Mouse (Mus musculus) naive thymus-derived CD4-positive, alpha-beta T cell, adult 2 months (primary cell): ENCODE measurements around the gene Mcat.

Source experiments
- DNase-seq: peaks from one replicate; pipeline ENCODE4 v3.0.0-alpha.2; 2011; ENCODE audit warnings: low read depth

Gene Mcat

GRCm38 (mm10) chr15:83535890-83536231, 27.7 kb downstream of the Mcat start:
- no peak for DNase-seq

- no peak for DNase-seq
Observed at GRCm38 (mm10) chr15:83534960-83535889, 28.4 kb downstream of the Mcat start.

GRCm38 (mm10) chr15:83532606-83533005, 31.0 kb downstream of the Mcat start:
- DNase-seq: no peak

GRCm38 (mm10) chr15:83531961-83532469, 31.6 kb downstream of the Mcat start:
- no peak for DNase-seq

DNA sequence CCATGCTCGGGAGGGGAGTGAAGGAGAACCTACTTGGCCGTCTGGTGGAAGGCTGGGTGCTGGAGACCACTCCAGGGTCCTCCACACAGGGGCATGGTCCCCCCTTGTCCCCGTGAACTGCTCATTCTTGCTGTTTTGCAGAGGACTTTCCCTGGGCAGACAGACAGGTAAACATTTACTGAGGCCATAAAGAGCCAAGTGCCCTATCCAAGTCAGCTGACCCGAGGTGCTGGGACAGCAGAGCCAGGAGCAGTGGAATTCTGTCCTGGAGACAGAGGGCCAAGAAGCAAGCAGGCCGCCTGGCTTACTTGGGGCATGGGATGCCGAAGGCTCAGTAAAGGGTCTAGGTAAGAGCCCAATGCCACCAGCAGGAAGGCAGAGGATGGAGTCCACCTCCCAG, 32.9 kb downstream of the Mcat start:
- DNase-seq: no peak

DNA sequence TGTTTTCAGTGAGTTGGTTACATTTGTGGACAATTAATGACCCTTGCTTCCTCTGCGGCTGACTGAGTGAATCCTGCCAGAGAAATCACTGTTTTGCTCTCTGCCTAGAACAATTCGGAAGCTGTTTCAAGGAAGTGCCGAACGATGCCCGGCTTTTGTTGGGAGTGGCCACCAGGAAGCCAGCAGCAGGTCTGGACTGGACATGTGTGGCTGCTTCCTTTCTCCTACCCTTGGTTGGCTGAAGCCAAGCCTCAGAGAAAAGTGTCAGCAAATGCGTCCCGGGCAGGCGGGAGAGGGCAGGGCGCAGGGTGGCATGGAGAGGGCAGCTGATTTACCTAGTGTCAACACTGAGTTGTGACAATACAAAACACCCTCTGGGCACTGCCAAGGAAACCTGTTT, 33.4 kb downstream of the Mcat start:
- DNase-seq: no peak

DNA sequence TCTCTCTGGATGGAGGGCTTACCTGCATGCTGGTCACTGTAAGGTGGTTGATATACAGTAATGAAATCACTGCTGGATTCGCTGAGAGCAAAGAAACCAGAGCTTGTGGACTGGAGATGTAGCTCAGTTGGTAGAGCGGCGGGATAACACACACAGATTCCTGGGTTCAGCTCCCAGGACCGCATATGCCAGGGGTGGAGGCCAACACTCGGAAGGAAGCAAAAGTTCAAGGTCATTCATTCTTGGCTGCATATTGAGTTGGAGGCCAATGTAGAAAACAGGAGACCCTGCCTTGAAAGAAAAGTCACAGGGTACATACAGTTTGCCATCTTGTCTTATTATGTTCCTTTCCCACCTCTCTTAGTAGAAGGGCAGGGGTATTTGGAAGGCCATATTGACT, 33.8 kb downstream of the Mcat start:
- no peak for DNase-seq

- DNase-seq: no peak
Observed at GRCm38 (mm10) chr15:83528892-83529291, 34.7 kb downstream of the Mcat start.

GRCm38 (mm10) chr15:83527747-83528146, 35.8 kb downstream of the Mcat start:
- no peak for DNase-seq

GRCm38 (mm10) chr15:83527092-83527437, 36.5 kb downstream of the Mcat start:
- no peak for DNase-seq

- DNase-seq: peak; percentile 70
Observed at GRCm38 (mm10) chr15:83526424-83527091, 37.0 kb downstream of the Mcat start, which contains the start of gene Bik. Gene Bik (plus strand): TSS chr15:83526862.

DNA sequence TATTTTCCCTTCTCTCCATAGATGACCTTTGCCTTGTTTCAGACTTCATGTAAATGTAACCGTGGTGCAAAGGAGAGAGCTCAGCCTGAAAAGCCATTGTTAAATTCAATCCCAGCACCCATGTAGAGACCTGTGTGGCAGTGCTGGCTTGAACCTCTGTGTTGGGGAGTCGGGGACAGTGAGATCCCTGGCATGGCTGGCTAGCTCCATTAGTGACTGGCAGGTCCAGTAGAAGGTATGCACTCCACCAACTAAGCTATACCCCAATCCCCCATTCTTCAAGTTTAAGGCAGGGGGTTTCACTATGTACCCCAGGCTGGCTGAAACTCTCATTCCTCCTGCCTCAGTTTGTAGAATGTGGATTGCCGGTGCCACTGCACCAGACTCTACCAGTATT, 39.3 kb downstream of the Mcat start:
- no peak for DNase-seq

DNA sequence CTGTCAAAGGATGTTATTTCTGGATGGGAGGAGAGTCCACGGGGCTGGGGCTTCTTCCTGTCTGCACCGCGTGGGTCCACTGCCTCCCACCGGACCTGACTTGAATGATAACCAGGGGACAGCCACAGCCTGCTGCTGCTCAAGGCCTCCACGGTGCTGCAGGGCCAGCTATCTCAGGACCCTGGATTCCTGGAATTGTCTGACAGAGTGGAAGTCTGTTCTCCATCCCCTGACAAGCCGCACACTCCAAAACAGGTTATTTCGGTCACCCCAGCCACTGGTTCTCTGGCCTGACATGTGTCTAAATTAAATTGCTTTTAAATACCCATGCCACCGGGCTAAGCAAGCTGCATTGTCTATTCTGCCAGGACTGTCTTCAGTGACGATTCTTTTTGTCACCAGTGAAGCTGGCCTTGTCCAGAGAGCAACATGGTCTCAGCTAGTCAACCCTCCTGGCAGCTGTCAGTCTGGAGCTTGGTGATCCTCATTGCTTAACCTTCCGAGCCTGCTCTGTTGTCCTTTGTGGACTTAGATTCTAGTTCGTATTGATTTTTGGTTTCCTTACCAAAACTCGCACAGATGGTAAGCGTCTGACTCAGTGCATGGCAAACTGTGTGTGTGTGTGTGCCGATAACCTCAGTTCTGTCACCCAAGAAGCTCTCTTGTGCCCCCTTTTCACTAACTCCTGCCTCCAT, 39.8 kb downstream of the Mcat start:
- no peak for DNase-seq

GRCm38 (mm10) chr15:83523196-83523595, 40.4 kb downstream of the Mcat start:
- DNase-seq: no peak

DNA sequence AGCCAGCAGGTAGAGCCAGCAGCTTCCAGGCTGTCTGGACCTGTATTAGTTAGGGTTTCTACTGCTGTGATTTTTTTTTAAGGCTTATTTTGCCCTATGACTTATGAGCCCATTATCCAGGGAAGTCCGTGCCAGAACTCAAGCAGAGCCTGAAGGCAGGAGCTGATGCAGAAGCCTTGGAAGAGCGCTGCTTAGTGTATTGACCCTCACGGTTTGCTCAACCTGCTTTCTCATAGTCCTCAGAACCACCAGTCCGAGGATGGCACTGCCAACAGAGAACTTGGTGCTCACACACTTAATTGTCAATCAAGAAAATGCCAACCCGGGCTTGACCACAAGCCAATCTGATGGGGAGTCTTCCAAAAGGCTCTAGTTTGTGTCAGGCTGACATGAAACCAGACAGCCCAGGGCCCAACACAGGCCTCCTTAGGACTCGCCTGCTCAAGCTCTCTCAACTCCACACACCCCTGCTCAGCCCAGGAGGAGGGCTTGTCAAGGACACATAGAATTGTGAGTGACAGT, 42.7 kb downstream of the Mcat start:
- DNase-seq: no peak

DNA sequence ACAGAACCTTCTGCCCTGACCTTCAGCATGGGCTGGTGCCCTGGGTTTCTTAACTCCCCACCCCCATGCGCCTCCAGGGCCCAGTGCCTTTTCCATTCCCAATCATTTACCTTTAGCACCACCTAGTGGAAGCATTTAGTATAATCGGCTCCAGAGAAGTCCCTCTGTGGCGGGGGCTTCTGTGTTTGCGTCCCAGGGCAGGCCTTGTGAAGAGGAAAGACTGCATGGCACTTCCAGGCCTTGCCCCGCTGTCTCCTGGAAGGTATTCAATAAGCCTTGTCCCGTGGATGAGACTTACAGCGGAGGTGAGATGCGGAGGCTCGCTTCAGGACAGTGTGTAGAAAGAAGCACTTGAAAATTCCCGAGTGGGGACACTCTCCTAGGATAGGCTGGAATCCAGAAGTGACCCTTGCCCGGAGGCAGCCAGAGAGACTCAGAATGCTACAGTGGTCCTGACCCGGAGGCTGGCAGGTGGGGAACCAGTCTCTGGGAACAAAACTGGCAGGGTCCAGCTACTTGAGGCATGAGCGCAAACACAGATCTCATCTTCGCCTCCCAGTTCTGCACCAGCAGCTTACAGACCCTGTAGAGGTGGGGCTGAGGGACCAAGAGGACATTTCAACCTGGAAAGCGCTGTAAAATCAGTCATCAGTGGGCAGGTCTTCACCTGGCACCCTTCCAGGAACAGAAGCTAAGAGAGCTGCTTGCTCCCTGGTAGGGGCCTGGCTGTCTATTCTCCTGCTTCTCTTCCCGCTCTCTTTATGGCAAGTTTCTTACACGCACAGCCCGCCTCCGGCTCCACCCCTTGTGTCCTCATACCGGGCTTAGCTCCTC, 45.2 kb downstream of the Mcat start:
- DNase-seq: peak; percentile 83

GRCm38 (mm10) chr15:83515018-83515417, 48.6 kb downstream of the Mcat start:
- no peak for DNase-seq

DNA sequence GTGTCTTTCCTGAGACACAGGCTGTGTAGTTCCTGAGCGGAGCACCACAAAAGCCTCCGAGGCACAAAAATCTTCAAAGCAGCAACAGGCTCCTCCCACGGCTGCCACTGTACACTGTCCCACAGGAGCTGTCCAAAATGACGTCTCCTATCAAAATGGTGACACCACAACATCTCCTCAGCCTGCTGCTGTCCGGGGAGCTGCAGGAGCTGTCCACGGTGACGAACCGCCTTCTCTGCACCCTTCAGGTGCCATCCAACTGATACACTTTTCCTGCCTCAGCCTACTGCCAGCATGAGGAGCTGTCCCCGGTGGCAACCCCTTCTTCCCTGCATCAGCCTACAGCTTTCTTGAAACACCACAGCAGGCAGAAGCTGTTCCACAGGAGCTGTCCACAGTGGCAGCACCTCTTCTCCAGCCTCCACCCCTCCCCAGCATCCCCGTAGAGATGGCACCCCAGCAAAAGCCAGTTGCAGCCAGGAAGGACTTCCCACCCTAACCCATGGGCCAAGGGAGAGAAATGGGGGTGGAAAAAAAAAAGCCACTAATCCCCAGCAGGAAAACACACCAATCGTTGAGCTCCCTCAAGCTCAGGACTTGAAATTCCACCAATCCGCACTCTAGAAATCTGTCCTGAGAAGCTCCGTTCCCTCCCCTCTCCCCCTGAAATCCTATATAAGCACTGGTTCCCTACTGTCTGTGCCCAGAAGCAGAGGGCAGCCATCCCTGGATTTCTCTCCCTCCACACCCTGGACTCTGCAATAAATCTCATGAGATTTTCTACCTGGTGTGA, 50.9 kb downstream of the Mcat start:
- DNase-seq: no peak

DNA sequence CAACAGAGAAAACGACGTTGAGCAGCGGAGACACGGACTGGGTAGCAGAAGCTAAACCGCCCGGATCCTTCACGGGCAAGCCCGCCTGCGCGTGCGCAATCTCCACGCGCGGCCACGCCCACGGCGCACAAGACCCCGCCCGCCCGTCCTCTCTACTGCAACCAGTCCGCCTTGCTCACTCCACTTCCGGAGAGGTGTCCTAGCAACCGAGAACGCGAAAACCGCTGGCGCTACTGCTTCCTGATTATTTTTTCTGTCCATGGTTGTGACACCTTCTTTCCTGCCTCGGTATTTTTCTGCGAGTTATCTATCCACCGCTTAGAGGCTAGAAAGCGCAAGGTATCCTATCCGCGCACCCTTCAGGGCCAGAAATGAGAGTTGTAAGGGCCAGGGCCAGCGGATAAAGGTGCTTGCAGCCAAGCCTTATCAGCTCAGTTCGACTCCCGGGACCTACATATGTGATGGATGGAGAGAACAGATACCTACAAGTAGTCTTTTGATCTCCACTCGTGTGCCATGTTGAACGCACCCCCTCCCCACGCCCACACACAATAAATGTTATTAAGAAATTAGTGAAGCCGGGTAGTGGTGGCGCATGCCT, 52.7 kb downstream of the Mcat start, which contains the start of gene Ttll1:
Gene Ttll1 (minus strand): TSS at position 89 of the 601 bp plus-strand sequence.
- DNase-seq: peak; percentile 96
